Mouse (Mus musculus) limb, embryonic 10.5 days (tissue): ENCODE results near the gene Cnksr2. TPM values are rescaled to one million over a fixed set of nuclear protein-coding genes. Genes with fewer than 3 reads are reported as not detected.
A peak's percentile ranks its signal among the peaks of the same experiment; 100 is the strongest.

Experiments used
- DNase-seq: peaks from one replicate; pipeline ENCODE4 v3.0.0-alpha.2; 2017; ENCODE audit warnings: low spot score
- H3K27ac ChIP-seq: fragments of 300-500 bp; sonication (generic); 2 replicates; pipeline ENCODE4 v1.5.1; 2016; ENCODE audit warnings: mild to moderate bottlenecking
- H3K27me3 ChIP-seq: fragments of 300-500 bp; sonication (generic); 2 replicates; pipeline ENCODE4 v1.6.1; 2016; ENCODE audit warnings: low read depth, mild to moderate bottlenecking; ENCODE audit not compliant: poor library complexity, severe bottlenecking
- H3K36me3 ChIP-seq: fragments of 300-500 bp; sonication (generic); 2 replicates; pipeline ENCODE4 v1.6.1; 2016; ENCODE audit warnings: mild to moderate bottlenecking, moderate library complexity
- H3K4me1 ChIP-seq: fragments of 300-500 bp; sonication (generic); 2 replicates; pipeline ENCODE4 v1.6.1; 2016
- H3K4me3 ChIP-seq: fragments of 300-500 bp; sonication (generic); 2 replicates; pipeline ENCODE4 v1.5.1; 2016; ENCODE audit warnings: mild to moderate bottlenecking, moderate library complexity
- H3K9me3 ChIP-seq: fragments of 300-500 bp; sonication (generic); replicated peaks from 2 replicates; pipeline ENCODE4 v1.6.1; 2016; ENCODE audit warnings: mild to moderate bottlenecking
- WGBS: fragments of 180-500 bp; shearing (Covaris S2); methylation state at CpG from one replicate; pipeline ENCODE4 v1.1.7; 2016; 5-methylcytosine and 5-hydroxymethylcytosine counted together
- polyA plus RNA-seq: library from polyadenylated mRNA; unstranded; fragments of >200 nt; fragmentation: Nextera tagmentation; extraction: Ambion mirVana; gene quantifications from 2 replicates; pipeline ENCODE4 v1.2.1, GENCODE M21; 2016

Gene Cnksr2
- polyA plus RNA-seq, 1 experiment from 2014 or later = 4.2 TPM

- Histone ChIP-seq H3K9me3 (no peaks in the 10 kb centered on the region), H3K4me1 (peaks cover 21% of the 10 kb centered on the region), H3K4me3 (peak overlapping the region; percentile 37), H3K36me3 (no peaks in the 10 kb centered on the region), H3K27ac (peak overlapping the region; percentile 58), H3K27me3 (peaks cover 63% of the 10 kb centered on the region)
- WGBS = 12% methylated on average over 31 of the region's 31 CpGs
- DNase-seq = peak; percentile 54
These were observed 225.4 kb downstream of the Cnksr2 start for GRCm38 (mm10) chrX:157817571-157818206.

GRCm38 (mm10) chrX:157809721-157810120 is 233.4 kb downstream of the Cnksr2 start:
- H3K27me3 ChIP-seq = peaks cover 27% of the 10 kb centered on the region; the same call in 1 of the 2 replicates
- H3K27ac ChIP-seq = no peak overlapping the region
- 70% methylated on average over 1 of the region's 1 CpGs for WGBS
- H3K36me3 ChIP-seq = no peaks in the 10 kb centered on the region
- DNase-seq = no peak
- no peaks in the 10 kb centered on the region for H3K4me1 ChIP-seq
- no peak overlapping the region for H3K4me3 ChIP-seq
- H3K9me3 ChIP-seq = no peaks in the 10 kb centered on the region

GRCm38 (mm10) chrX:157801669-157802068 is 241.4 kb downstream of the Cnksr2 start:
- DNase-seq = no peak
- H3K9me3 ChIP-seq = no peaks in the 10 kb centered on the region
- H3K27ac ChIP-seq = no peak overlapping the region
- H3K27me3 ChIP-seq = no peaks in the 10 kb centered on the region
- H3K4me3 ChIP-seq = no peak overlapping the region
- no peaks in the 10 kb centered on the region for H3K36me3 ChIP-seq
- 89% methylated on average over 2 of the region's 2 CpGs for WGBS
- no peaks in the 10 kb centered on the region for H3K4me1 ChIP-seq

Other genes with a start within 250 kb of the Cnksr2 start
- 1.5 and 1.9 TPM in 2 replicates for gene Klhl34, start 224.9 kb downstream of the Cnksr2 start, polyA plus RNA-seq